Mouse (Mus musculus): ENCODE data around the gene Ephb4.

DNA sequence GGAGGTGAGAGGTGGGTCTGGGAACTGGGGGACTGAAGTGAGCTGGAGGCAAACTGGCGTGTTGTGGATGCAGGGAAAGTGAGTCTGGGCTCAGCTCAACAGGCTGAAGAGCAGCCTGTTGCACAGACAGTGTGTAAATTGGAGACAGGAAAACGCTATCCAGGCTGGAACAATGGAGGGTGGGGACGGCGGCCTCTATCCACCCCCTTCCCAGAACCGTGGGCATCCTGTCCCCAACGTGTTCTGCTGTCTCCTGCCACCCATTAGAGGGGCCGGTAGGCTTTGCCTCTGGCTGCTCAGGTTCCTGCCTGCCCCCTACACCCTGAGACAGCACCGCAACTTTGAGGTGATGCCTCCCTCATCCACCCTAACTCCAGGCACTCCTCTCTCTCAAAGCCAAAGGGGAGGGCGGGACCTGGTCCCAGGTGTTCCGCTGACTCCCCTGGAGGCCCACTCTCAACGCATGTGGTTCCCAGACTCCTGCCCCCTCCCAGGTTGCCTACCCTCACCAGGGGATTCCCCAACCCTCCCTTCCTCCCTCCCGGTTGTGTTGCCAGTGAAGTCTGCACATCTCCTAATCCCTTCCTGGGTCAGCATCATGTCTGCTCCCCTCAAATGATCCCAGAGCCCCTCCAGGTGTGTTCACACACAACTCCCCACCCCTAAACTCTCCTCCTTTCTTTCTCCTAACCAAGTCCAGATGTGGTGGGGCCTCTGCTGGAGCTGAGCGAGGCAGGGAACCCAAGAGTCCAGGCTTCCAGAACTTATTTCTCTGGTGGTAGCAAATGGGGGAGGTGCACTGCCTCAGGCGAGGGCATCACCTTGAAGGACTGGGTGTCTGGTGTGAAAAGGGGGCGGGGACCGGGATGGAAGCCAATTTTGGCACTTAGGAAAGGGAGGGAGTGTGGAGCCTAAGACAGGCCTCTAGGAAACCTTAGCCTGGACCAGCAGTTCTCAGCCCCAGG, 2.4 kb downstream of the Ephb4 start:
- TF ChIP-seq CTCF (IDR thresholded peaks at IDR 0.05; ENCODE audit: insufficient read depth, low read depth, low read length) (no peak), POLR2A (IDR thresholded peaks at IDR 0.05; ENCODE audit: insufficient read depth, low read depth, low read length) (no peak)

Measured in olfactory bulb, adult 2 months (tissue).